Mouse (Mus musculus) kidney, embryonic 16.5 days (tissue): ENCODE results near the gene Rapgef3. TPM values are rescaled to one million over a fixed set of nuclear protein-coding genes. Genes with fewer than 3 reads are reported as not detected.

ENCODE experiments used
- ATAC-seq: fragments of 200-750 bp; cut with Nextera tagmentation; 2 replicates; pipeline ENCODE4 v1.8.0; 2017; ENCODE audit warnings: moderate TSS enrichment; ENCODE audit not compliant: low FRiP score, low TSS enrichment
- H3K27ac ChIP-seq: fragments of 300-500 bp; sonication (generic); 2 replicates; pipeline ENCODE4 v1.5.1; 2014; ENCODE audit warnings: low read length
- H3K27me3 ChIP-seq: fragments of 300-500 bp; sonication (generic); 2 replicates; pipeline ENCODE4 v1.6.1; 2014; ENCODE audit warnings: low read length, control low read depth, mixed read lengths; ENCODE audit not compliant: insufficient read depth
- H3K36me3 ChIP-seq: fragments of 300-500 bp; sonication (generic); 2 replicates; pipeline ENCODE4 v1.6.1; 2014; ENCODE audit warnings: low read length, control low read depth, mixed read lengths; ENCODE audit not compliant: insufficient read depth
- H3K4me1 ChIP-seq: fragments of 300-500 bp; sonication (generic); 2 replicates; pipeline ENCODE4 v1.6.1; 2014; ENCODE audit warnings: low read length, control low read depth, mixed read lengths; ENCODE audit not compliant: insufficient read depth
- H3K4me2 ChIP-seq: fragments of 300-500 bp; sonication (generic); replicated peaks from 2 replicates; pipeline ENCODE4 v1.6.1; 2014; ENCODE audit warnings: low read depth, low read length
- H3K4me3 ChIP-seq: fragments of 300-500 bp; sonication (generic); 2 replicates; pipeline ENCODE4 v1.5.1; 2014; ENCODE audit warnings: mild to moderate bottlenecking, low read length
- H3K9ac ChIP-seq: fragments of 300-500 bp; sonication (generic); replicated peaks from 2 replicates; pipeline ENCODE4 v1.6.1; 2014; ENCODE audit warnings: low read length
- H3K9me3 ChIP-seq: fragments of 300-500 bp; sonication (generic); 2 replicates; pipeline ENCODE4 v1.6.1; 2016; ENCODE audit warnings: low read length, control low read depth
- WGBS: fragments of 180-500 bp; shearing (Covaris S2); extraction: QIAGEN DNeasy Blood & Tissue Kit; methylation state at CpG from one replicate; pipeline ENCODE4 v1.1.7; 2014; 5-methylcytosine and 5-hydroxymethylcytosine counted together
- polyA plus RNA-seq: library from polyadenylated mRNA; unstranded; fragments of >200 nt; fragmentation: Nextera tagmentation; extraction: Ambion mirVana; gene quantifications from 2 replicates; pipeline ENCODE4 v1.2.1, GENCODE M21; 2015

Rapgef3 gene
- polyA plus RNA-seq, 1 experiment from 2014 or later, result 36.3 TPM

DNA sequence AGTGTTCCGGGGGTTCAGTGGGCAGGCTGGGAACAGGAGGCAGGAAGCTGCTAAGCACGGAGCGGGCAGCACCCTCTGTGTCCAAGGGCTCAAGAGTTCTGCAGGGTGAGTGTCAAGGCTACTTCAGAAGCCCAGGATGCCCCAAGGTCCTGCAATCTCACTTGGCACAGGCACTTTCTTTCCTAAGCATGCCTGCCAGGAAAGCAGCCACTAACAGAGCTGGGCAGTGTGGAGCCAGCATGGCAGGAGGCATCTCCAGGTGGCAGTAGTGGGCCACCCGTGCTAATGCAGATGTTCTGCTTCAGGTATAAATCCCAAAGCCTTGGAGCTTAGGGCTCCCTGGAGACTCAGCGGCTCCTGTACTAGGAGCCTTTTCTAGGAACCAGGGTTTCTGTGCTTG, 42.2 kb upstream of the Rapgef3 start:
- ATAC-seq, result no peak

GRCm38 (mm10) chr15:97809206-97809605, 41.4 kb upstream of the Rapgef3 start:
- H3K36me3 ChIP-seq, result peaks cover 48% of the 10 kb centered on the region

More for the DNA sequence above, 42.2 kb upstream of the Rapgef3 start:
- H3K4me3 ChIP-seq, result no peak overlapping the region
- no peak overlapping the region for H3K4me2 ChIP-seq
- H3K36me3 ChIP-seq, result peaks cover 45% of the 10 kb centered on the region
- WGBS, result 87% methylated on average over 5 of the region's 5 CpGs
- H3K9me3 ChIP-seq, result no peaks in the 10 kb centered on the region
- no peak overlapping the region for H3K27ac ChIP-seq
- H3K27me3 ChIP-seq, result no peaks in the 10 kb centered on the region
- H3K9ac ChIP-seq, result no peak overlapping the region
- H3K4me1 ChIP-seq, result peaks cover 31% of the 10 kb centered on the region

GRCm38 (mm10) chr15:97808532-97808931, 40.8 kb upstream of the Rapgef3 start:
- H3K4me1 ChIP-seq, result peaks cover 17% of the 10 kb centered on the region
- peaks cover 48% of the 10 kb centered on the region for H3K36me3 ChIP-seq
- WGBS, result 92% methylated on average over 14 of the region's 14 CpGs
- H3K27me3 ChIP-seq, result no peaks in the 10 kb centered on the region
- H3K4me2 ChIP-seq, result no peak overlapping the region
- no peak overlapping the region for H3K9ac ChIP-seq
- no peak for ATAC-seq
- H3K4me3 ChIP-seq, result no peak overlapping the region
- no peaks in the 10 kb centered on the region for H3K9me3 ChIP-seq
- H3K27ac ChIP-seq, result no peak overlapping the region

More at GRCm38 (mm10) chr15:97809206-97809605, 41.4 kb upstream of the Rapgef3 start:
- 86% methylated on average over 14 of the region's 14 CpGs for WGBS
- no peak for ATAC-seq
- H3K4me1 ChIP-seq, result peaks cover 24% of the 10 kb centered on the region
- no peak overlapping the region for H3K27ac ChIP-seq
- no peaks in the 10 kb centered on the region for H3K9me3 ChIP-seq
- no peaks in the 10 kb centered on the region for H3K27me3 ChIP-seq
- no peak overlapping the region for H3K4me2 ChIP-seq
- H3K4me3 ChIP-seq, result no peak overlapping the region
- H3K9ac ChIP-seq, result no peak overlapping the region

DNA sequence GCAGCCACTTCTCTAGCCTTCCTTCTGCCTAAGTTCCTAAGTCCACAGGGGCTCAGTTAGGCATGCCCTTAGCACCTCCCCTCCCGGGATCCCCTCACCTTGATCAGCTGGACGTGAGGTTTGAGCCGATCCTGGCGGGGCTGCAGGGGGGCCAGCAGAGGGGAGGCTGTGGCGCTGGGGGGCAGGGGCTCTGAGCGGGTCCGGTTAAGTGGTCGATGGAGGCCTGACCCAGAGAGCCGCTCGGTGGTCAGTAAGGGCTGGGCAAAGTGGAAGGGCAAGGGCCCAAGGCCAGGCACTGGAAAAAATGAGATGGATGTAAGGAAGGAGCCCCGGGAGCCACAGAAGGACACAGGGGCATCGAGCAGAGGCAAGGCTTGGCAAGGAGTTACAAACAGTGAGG, 40.1 kb upstream of the Rapgef3 start:
- Histone ChIP-seq H3K27me3 (no peaks in the 10 kb centered on the region), H3K4me2 (no peak overlapping the region), H3K27ac (no peak overlapping the region), H3K9ac (no peak overlapping the region), H3K4me1 (peaks cover 12% of the 10 kb centered on the region), H3K36me3 (peaks cover 48% of the 10 kb centered on the region), H3K4me3 (no peak overlapping the region), H3K9me3 (no peaks in the 10 kb centered on the region)
- ATAC-seq, result no peak
- 80% methylated on average over 12 of the region's 12 CpGs for WGBS

- ATAC-seq, result peak; percentile 39; the same call in 1 of the 2 replicates
- Histone ChIP-seq H3K4me2 (peak overlapping the region; percentile 42), H3K36me3 (peaks cover 55% of the 10 kb centered on the region)
Measured at GRCm38 (mm10) chr15:97802575-97802974, 34.8 kb upstream of the Rapgef3 start.

GRCm38 (mm10) chr15:97801811-97802210, 34.0 kb upstream of the Rapgef3 start:
- Histone ChIP-seq H3K36me3 (peaks cover 55% of the 10 kb centered on the region), H3K9ac (no peak overlapping the region), H3K4me2 (no peak overlapping the region), H3K27ac (no peak overlapping the region), H3K4me1 (no peaks in the 10 kb centered on the region), H3K9me3 (no peaks in the 10 kb centered on the region), H3K27me3 (no peaks in the 10 kb centered on the region), H3K4me3 (no peak overlapping the region)
- 92% methylated on average over 7 of the region's 7 CpGs for WGBS
- no peak for ATAC-seq

More at GRCm38 (mm10) chr15:97802575-97802974, 34.8 kb upstream of the Rapgef3 start:
- Histone ChIP-seq H3K27ac (no peak overlapping the region), H3K4me3 (peak overlapping the region; percentile 14; the same call in 1 of the 2 replicates), H3K4me1 (no peaks in the 10 kb centered on the region), H3K9ac (no peak overlapping the region), H3K9me3 (no peaks in the 10 kb centered on the region), H3K27me3 (no peaks in the 10 kb centered on the region)
- 29% methylated on average over 13 of the region's 13 CpGs for WGBS

DNA sequence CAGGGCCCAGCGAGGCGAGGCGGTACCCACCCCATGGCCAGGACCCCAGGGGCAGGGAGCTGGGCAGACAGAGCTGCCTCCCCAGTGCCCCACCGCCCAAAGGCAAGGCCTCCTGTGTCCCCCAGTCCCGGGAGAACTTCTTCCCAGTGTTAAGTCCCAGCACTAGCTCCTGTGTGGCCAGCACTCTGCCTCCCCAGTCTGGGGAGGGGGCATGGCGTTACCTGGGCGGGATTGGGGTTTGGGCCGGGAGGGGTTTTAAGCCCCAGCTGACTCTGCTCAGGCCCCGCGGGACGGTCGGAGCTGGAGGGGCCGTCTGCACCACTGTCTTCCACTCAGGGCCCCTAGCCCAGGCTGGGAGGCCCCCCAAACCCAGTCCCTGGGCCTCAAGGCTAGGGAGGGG, 33.1 kb upstream of the Rapgef3 start:
- Histone ChIP-seq H3K36me3 (peaks cover 54% of the 10 kb centered on the region), H3K27me3 (no peaks in the 10 kb centered on the region), H3K9ac (no peak overlapping the region), H3K4me2 (no peak overlapping the region), H3K4me1 (no peaks in the 10 kb centered on the region), H3K4me3 (no peak overlapping the region), H3K9me3 (no peaks in the 10 kb centered on the region), H3K27ac (no peak overlapping the region)
- WGBS, result 84% methylated on average over 13 of the region's 13 CpGs
- ATAC-seq, result no peak

DNA sequence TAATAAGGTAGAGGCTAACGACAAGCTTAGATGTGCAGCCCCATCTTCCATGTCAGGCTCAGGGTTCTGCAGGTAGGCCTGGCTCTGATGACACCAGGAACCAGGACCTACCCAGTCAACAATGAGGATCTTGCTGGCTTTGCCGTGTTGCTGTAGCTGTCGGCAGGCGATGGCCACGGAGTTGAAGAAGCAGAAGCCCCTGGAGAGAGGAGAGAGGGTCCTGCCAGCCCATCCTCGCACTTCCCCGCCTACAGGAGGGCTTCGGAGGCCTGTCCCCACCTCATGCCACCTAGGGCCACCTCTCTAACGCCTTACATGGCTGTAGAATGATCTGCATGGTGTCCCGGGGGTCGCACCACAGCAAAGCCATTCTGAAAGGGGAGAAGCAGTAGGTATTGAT, 31.7 kb upstream of the Rapgef3 start:
- Histone ChIP-seq H3K27me3 (no peaks in the 10 kb centered on the region), H3K4me3 (no peak overlapping the region), H3K9me3 (no peaks in the 10 kb centered on the region), H3K27ac (no peak overlapping the region), H3K9ac (no peak overlapping the region), H3K36me3 (peaks cover 63% of the 10 kb centered on the region), H3K4me1 (no peaks in the 10 kb centered on the region), H3K4me2 (no peak overlapping the region)
- no peak for ATAC-seq
- 91% methylated on average over 11 of the region's 11 CpGs for WGBS

DNA sequence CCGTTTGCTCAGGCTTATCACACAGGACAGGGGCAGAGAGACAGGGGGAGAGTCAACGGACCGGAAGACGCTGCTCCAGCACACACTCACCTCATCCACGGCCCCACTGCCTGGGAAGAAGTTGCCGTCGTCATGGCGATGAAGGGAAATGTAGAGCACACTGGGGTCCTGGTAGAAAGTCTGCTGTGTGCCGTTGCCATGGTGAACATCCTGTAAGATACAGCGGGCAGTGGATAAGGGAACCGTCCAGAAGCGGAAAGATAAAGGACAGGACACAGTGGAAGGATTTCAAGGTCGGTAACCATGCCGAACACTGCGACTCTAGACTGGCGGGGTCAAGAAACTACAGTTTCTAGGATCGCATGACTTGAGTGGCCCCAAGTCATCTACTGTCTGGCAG, 30.4 kb upstream of the Rapgef3 start:
- Histone ChIP-seq H3K9me3 (no peaks in the 10 kb centered on the region), H3K36me3 (peaks cover 76% of the 10 kb centered on the region), H3K4me2 (no peak overlapping the region), H3K4me1 (no peaks in the 10 kb centered on the region), H3K27me3 (no peaks in the 10 kb centered on the region), H3K9ac (no peak overlapping the region), H3K27ac (no peak overlapping the region), H3K4me3 (no peak overlapping the region)
- WGBS, result 68% methylated on average over 17 of the region's 17 CpGs
- ATAC-seq, result no peak

GRCm38 (mm10) chr15:97796674-97797310, 29.0 kb upstream of the Rapgef3 start:
- no peak for ATAC-seq
- Histone ChIP-seq H3K27ac (no peak overlapping the region), H3K9me3 (no peaks in the 10 kb centered on the region), H3K36me3 (peaks cover 82% of the 10 kb centered on the region), H3K4me2 (no peak overlapping the region), H3K27me3 (no peaks in the 10 kb centered on the region), H3K4me3 (no peak overlapping the region), H3K9ac (no peak overlapping the region), H3K4me1 (no peaks in the 10 kb centered on the region)
- 94% methylated on average over 17 of the region's 17 CpGs for WGBS
